Mouse (Mus musculus) thymus, postnatal 0 days (tissue): ENCODE data around the gene Rras. TPM values are rescaled to one million over a fixed set of nuclear protein-coding genes. Genes with fewer than 3 reads are reported as not detected.
A peak's percentile ranks its signal among the peaks of the same experiment; 100 is the strongest.

Source experiments
- DNase-seq: peaks from one replicate; pipeline ENCODE4 v3.0.0-alpha.2; 2015; ENCODE audit warnings: low spot score
- microRNA-seq: library from miRNA; unstranded; fragments of <30 nt; microRNA quantifications from one replicate; pipeline ENCODE4, GENCODE M21; 2016; ENCODE audit warnings: borderline number of aligned reads
- polyA plus RNA-seq: library from polyadenylated mRNA; unstranded; fragments of >200 nt; fragmentation: Nextera tagmentation; extraction: Ambion mirVana; gene quantifications from 2 replicates; pipeline ENCODE4 v1.2.1, GENCODE M21; 2015

The Rras gene
- polyA plus RNA-seq, 1 experiment from 2014 or later: 37.0 TPM

DNA sequence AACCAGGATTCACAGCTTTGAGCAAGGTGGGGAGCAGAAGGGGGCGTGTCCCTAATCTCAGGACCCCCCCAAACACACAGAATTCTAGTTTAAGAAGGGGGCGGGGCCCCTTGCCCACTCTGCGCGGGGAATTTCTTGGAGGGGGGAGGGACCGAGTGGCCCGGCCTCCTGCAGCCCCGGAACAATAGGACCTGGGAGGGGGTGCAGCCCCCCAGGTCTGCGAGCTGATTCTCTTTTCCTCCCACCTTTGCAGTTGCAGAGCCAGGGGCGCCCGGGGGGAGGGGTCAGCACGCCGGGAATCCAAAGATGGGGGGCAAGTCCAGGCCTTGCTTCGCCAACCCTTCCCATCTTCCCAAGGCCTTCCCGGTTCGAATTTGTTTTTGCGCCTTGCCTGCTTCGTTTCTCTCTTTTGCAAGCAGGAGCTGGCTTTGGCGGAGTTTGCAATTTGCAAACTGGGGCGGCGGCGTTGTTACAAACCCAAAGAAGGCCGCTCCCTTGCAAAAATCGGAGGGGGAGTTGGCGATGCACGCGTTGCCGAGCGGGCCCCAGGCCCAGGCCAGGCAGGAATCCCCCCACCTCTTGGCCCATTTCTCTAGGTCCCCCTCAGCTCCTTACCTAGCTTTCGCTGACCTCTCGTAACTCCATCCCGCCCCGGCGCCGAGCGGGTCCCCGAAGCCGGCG, 34.6 kb downstream of the Rras start:
- peak; percentile 15 for DNase-seq

DNA sequence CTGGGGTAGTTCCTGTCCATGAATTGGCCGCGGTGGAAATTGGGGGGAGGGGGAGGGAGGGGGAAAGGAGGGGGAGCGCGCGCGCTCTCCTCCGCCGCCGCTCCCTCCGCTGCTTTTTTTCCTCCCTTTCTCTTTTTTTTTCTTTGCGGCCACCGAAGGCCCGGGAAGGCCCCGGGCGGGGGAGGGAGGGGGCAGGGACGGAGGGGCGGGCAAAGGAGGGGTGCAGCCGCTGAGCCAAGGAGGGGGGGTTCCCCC, 35.0 kb downstream of the Rras start, which contains the start of gene Prr12:
Gene Prr12 (minus strand): TSS at position 20 of the 255 bp plus-strand sequence.
- no peak for DNase-seq

DNA sequence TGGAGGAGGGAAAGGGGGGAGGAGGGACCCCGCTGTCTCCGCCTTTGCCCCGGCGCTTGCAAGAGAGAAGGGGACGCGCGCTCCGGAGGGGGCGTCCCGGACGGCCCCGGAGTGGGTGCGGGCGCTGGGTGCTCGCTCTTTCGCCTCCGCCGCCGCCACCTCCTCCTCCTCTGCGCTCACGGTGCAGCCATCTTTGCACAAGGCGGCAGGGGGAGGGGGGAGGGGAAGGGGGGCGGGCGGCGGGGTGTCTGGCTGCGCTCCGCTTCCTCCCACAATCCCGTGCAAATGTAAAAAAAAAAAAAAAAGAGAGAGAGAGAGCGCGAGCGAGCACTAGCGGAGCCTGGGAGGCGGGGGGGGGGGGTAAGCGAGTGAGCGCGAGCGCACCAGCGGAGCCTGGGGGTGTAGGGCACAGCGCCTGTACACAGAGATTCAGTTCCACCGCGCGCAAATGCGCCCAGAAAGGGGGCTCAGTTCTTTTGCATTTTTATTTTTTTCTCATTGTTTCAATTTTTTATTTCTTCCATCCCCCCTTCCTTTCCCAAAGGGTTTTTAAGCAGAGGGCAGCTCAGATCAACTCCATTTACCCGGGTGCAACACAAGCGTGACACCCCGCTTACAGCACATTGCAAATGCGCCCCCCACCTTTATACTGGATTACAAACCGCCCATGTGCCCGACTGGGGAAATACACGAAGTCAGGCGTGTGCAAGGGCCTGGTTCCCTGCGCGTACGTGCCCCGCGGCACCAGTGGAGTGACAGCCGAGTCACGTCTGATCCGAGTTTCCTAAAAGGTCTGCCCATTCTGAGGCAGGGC, 35.6 kb downstream of the Rras start:
- peak; percentile 82 for DNase-seq

DNA sequence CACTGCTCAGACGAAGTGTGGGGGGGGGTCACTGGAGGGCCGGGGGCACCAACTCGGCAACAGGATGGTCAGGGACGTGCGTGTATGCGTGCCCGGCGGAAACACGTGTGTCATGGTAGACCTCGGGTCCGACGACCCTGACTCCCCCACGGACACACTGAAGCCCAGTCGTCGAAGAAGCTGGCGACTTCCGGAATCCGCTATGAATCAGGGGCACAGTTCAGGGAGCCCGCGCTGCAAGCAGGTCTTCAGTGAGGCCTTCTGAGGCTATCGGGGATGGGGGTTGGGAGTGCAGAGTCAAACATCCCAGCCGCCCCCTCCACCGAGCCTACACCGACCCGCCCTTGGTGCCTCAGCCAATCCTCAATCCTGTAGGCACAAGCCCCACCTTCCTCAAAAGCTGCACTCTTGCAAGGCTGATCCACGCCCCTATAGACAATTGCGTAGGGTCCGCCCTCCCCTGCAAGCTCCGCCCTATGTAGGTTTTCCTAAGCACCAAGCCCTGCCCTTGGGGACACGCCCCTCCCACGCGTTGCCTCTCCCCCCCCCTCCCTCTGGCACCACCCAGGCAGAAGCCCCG, 36.3 kb downstream of the Rras start:
- DNase-seq: peak; percentile 98

DNA sequence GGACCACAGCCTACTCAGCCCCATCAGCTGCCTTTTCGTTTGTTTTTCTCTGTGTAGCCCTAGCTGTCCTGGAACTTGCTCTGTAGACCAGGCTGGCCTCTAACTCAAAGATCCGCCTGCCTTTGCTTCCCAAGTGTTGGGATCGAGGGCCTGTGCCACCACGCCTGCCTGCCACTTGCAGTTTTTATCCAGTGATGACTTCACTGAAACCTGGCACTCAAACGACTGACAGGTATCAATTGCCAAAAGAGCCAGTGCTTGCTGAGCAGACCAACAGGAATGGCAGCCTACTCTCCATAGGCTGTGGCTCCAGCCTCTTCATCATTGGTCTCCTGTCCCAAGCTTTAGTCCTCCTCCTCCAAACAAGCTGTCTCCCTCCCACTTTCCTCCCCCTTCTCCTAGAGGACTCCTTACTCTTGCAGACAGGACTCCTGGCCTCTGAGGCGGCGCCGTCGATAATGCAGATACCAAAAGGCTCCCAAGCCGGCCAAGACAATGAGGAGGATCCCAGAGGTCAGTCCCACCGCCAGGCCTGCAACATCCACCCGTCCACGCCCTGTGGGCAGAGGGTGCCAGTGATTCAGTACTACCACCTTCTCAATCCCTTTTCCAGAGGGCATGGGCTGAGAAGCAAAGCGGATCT, 38.7 kb downstream of the Rras start:
- no peak for DNase-seq

DNA sequence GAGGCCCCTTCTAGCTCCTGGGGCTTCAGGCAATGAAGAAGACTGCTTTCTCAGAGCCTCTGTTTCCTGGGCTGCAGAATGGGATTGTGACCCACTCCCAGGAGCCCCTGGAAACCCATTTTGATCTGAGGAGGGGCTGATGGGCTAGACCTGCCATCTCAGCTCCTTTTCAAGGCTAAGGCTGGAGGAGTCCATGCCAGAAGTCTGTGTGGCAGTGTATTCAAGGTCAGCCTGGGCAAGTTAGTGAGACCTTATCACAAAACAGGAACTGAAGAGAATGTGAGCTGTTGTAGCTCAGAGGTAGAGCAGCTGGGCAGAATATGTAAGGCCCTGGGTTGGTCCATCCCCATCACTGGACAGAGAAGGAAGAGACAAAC, 39.2 kb downstream of the Rras start:
- DNase-seq: no peak

DNA sequence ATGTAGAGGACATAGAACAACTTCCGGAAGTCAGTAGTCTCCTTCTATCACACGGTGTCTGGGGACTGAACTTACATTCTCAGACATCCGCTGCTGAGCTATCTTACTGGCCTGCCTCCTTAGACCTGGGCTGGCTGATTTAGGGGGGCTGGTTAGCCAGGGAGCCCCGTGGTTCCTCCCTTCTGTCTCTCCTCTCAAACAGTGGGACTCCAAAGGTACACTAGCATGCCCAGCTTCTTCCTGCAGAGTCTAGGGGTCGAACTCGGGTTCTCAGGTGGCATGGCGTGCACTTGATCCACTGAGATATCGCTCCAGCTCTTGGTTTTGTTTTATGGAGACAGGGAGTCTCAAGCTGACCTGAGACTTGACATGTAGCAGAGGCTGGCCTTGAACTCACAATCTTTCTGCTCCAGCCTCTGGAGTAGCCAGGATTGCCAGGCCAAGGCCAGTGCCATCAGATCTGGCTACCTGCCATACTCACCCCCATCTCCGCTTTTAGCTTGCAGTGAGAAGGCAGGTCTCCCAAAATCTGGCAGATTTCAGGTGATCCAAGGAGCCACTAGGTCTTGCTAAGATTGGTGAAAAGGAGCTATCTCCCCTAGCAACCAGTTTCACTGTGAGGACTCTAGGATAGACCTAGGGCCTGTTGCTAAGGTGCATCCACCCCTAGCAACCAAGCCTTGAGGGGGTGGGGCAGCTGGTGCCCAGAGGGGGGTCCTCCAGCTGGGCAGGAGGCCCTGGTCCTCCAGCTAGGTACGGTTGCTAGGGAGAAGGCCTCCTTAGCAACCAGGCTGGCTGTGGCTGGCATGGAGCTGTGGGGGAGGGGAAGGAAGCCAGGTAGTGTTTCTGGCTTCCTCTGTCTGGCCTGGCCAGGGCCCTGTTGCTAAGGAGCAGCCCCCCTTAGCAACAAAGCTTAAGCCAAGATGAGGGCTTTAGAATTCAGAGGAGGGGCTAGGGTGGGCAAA, 41.1 kb downstream of the Rras start:
- DNase-seq: no peak

DNA sequence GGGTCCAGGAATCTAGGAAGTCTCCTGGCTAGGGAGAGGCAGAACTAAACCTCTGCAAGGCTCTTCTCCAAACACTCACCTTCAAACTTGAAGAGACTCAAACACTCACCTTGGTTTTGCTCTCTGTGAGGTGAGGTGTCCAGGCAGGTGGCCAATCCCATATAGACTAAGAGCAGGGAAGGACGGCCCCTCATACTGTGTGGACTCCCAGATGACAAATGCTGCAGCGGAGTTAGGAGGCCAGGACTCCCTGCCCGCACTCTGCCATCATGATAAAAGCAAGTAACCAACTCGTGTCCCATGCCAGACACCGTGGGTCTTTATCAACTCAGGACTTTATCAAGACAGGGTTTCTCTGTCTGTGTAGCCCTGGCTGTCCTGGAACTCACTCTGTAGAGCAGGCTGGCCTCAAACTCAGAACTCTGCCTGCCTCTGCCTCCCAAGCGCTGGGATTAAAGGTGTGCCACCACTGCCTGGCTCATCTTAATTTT, 42.9 kb downstream of the Rras start:
- no peak for DNase-seq

DNA sequence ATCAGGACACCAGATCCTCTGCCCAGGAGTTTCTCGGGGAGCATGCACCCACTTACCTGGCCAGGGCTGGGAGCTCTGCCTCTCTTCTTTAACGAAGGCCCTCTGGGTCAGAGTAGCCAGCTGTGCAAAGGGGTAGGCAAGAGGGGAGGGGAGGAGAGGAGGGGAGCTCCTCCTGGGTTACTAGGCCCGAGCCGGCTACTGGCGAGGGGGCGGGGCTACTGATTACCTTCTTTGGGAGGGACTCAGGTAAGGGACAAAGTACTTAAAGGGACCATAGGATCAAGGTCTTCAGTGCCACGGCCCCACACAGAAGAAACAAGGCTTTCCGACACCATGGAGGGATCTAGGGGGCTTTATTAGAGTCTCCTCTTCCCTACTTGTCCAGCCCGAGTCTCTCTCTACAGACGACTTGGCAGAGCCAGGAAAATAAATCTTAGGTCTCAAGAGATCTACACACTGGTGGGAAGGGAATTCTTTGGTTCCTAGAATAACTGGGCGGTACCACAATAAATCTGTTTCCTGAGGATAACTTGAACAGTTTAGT, 43.8 kb downstream of the Rras start:
- no peak for DNase-seq

DNA sequence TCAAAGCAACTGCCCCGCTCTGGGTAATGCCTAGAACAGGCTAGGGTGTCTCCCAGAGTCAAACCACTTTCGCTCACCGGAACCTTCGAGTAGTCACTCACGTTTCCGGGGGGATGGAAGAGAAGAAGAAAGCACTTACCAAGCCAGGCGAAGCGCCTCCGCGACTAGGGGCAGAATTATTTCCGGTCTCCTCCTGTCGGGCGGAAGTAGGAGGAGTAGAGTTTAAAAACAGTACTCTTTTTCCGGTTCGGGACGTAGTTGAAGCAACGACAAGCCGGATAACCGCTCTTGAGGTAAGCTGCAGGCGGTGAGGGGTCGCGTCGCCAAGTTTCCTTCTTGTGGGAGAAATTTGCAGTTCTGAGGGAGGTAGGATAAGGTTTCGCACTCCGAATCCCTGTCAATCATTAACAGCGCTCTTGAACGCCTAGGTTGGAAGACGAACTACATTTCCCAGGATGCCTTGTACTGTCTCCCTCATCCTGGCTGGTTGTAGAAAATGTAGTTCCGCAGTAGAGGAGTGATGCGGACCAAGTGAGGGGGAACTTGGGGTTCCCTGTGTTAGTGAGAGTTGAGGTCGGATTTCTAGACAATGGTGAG, 44.6 kb downstream of the Rras start, which contains the start of the genes Nosip and Prrg2:
Gene Nosip (plus strand): TSS at position 191 of the 597 bp plus-strand sequence.
Gene Prrg2 (minus strand): TSS at position 439 of the 597 bp plus-strand sequence.
- peak; percentile 97 for DNase-seq

DNA sequence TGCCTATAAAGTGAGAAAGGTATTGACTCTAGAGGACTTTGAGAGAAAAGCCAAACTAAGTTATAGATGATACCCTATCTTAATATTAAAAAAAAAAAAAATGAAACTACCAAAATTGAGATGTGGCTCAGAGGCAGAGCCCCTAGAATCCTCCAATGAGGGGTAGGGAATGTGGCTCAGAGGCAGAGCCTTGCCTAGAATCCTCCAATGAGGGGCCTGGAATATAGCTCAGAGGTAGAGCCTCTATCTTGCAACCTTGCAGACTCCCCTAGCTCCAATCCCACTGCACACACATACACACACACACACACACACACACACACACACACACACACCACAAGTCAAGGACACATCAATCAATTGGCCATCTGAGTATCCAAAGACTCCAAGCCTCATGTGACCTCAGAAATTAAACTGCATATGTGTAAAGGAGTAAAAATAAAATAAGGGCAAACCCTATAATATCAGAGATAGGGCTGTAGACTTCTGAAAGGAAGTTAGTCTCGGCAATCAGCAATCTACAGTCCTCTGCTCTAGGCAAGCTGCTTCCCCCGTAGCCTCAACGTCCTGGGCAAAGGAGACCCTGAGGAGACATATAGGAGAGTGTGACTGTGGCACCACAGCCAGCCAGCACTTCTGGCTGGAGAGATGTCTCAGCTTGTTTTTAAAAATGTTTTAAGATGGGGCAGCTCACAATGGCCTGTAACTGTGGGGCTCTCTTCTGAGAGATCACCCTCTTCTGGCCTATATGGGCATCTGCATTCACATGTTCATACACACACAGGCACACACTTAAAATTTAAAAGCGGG, 49.6 kb downstream of the Rras start:
- no peak for DNase-seq

DNA sequence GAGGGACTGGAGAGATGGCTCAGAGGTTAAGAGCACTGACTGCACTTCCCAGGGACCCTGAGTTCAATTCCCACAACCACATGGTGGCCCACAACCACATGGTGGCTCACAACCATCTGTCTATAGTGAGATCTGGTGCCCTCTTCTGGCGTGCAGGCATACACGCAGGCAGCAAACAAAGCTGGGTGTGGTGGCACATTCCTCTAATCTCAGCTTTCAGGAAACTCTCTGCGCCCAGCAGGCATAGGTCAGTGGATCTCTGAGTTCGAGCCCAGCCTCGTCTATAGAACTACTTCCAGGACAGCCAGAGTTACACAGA, 50.2 kb downstream of the Rras start:
- DNase-seq: peak; percentile 72

DNA sequence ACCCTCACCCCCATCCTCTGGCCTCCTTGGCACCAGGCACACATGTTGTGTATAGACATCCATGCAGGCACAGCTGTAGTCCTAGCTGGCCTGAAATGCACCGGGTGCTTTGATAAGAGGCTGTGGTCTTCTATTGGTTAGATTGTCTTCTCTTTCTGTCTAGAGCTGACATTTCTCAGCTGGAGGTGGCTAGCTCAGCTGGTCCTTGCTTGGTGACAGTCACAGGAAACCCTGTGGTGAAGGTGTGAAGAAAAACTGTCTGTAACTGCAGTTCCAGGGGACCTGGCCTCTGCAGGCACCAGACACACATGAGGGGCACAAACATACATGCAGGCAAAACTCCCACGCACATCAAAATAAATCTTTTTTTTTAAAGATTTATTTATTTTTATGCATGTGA, 51.9 kb downstream of the Rras start:
- DNase-seq: no peak

Small RNA genes within 50 kb of the gene (microRNA-seq; reads per million reads assigned to microRNA genes)
- not detected for gene Mir7054

Other genes with a start within 250 kb of the Rras start
- gene Nup62, start 201.9 kb upstream of the Rras start, polyA plus RNA-seq: 88.1 and 109 TPM in 2 replicates
- gene Il4i1, start 201.6 kb upstream of the Rras start, polyA plus RNA-seq: 23.6 and 28.0 TPM in 2 replicates
- 3.4 and 3.7 TPM in 2 replicates for gene Atf5, start 201.3 kb upstream of the Rras start, polyA plus RNA-seq
- gene Akt1s1, start 169.0 kb upstream of the Rras start, polyA plus RNA-seq: 47.3 and 49.2 TPM in 2 replicates
- gene Tbc1d17, start 168.9 kb upstream of the Rras start, polyA plus RNA-seq: 56.5 and 60.3 TPM in 2 replicates
- gene Pnkp, start 160.8 kb upstream of the Rras start, polyA plus RNA-seq: 61.8 and 63.4 TPM in 2 replicates
- 147 and 158 TPM in 2 replicates for gene Ptov1, start 148.2 kb upstream of the Rras start, polyA plus RNA-seq
- 59.0 and 60.0 TPM in 2 replicates for gene Med25, start 125.2 kb upstream of the Rras start, polyA plus RNA-seq
- 13.2 and 13.8 TPM in 2 replicates for gene Fuz, start 121.9 kb upstream of the Rras start, polyA plus RNA-seq
- 34.5 and 37.5 TPM in 2 replicates for gene Ap2a1, start 88.5 kb upstream of the Rras start, polyA plus RNA-seq
- 0.23 and 0.25 TPM in 2 replicates for gene Tsks, start 74.8 kb upstream of the Rras start, polyA plus RNA-seq
- 1.2 and 2.0 TPM in 2 replicates for gene Cpt1c, start 43.1 kb upstream of the Rras start, polyA plus RNA-seq
- gene Prmt1, start 31.4 kb upstream of the Rras start, polyA plus RNA-seq: 364 and 365 TPM in 2 replicates
- 138 and 145 TPM in 2 replicates for gene Irf3, start 20.3 kb upstream of the Rras start, polyA plus RNA-seq
- 66.6 and 68.8 TPM in 2 replicates for gene Bcl2l12, start 19.2 kb upstream of the Rras start, polyA plus RNA-seq
- gene Scaf1, start 1.6 kb upstream of the Rras start, polyA plus RNA-seq: 19.6 and 20.1 TPM in 2 replicates
- gene Prr12, start 34.9 kb downstream of the Rras start, polyA plus RNA-seq: 7.6 and 9.0 TPM in 2 replicates
- gene Nosip, start 44.5 kb downstream of the Rras start, polyA plus RNA-seq: 84.4 and 86.3 TPM in 2 replicates
- gene Prrg2, start 44.7 kb downstream of the Rras start, polyA plus RNA-seq: 9.9 and 10.0 TPM in 2 replicates
- gene Rcn3, start 74.3 kb downstream of the Rras start, polyA plus RNA-seq: 41.4 and 41.8 TPM in 2 replicates
- 42.6 and 47.6 TPM in 2 replicates for gene Fcgrt, start 85.9 kb downstream of the Rras start, polyA plus RNA-seq
- gene Rps11, start 106.5 kb downstream of the Rras start, polyA plus RNA-seq: 2,260 and 2,287 TPM in 2 replicates
- gene Rpl13a, start 110.8 kb downstream of the Rras start, polyA plus RNA-seq: 2,581 and 2,590 TPM in 2 replicates
- gene Gm45713, start 118.3 kb downstream of the Rras start, polyA plus RNA-seq: 1.5 and 2.2 TPM in 2 replicates
- gene Flt3l, start 118.5 kb downstream of the Rras start, polyA plus RNA-seq: 21.5 and 24.5 TPM in 2 replicates
- gene Pih1d1, start 136.3 kb downstream of the Rras start, polyA plus RNA-seq: 88.2 and 93.1 TPM in 2 replicates
- gene Aldh16a1, start 136.6 kb downstream of the Rras start, polyA plus RNA-seq: 41.6 and 43.3 TPM in 2 replicates
- gene Slc17a7, start 146.0 kb downstream of the Rras start, polyA plus RNA-seq: 0.06 TPM in 1 of 2 replicates, not detected in the other
- gene Gfy, start 161.6 kb downstream of the Rras start, polyA plus RNA-seq: not detected in 2 replicates
- not detected in 2 replicates for gene Pth2, start 163.0 kb downstream of the Rras start, polyA plus RNA-seq
- 0.20 and 0.37 TPM in 2 replicates for gene Ccdc155, start 186.9 kb downstream of the Rras start, polyA plus RNA-seq
- gene Dkkl1, start 194.2 kb downstream of the Rras start, polyA plus RNA-seq: 5.1 and 7.6 TPM in 2 replicates
- gene Tead2, start 197.8 kb downstream of the Rras start, polyA plus RNA-seq: 4.8 and 5.1 TPM in 2 replicates
- gene Cd37, start 221.2 kb downstream of the Rras start, polyA plus RNA-seq: 143 and 146 TPM in 2 replicates
- gene Slc6a16, start 223.1 kb downstream of the Rras start, polyA plus RNA-seq: 0.17 TPM in 1 of 2 replicates, not detected in the other